Mouse (Mus musculus): Measurements from ENCODE around the gene Mael. TPM values are rescaled to one million over a fixed set of nuclear protein-coding genes. Genes with fewer than 3 reads are reported as not detected.

Gene Mael
- polyA plus RNA-seq, 1 experiment from 2014 or later = not detected

- no peaks in the 10 kb centered on the region for H3K36me3 ChIP-seq (ENCODE audit: insufficient read depth, low read length)
- peak within 1 kb of the TSS; percentile 32; the same call in 1 of the 2 replicates for H3K9ac ChIP-seq (replicated peaks; ENCODE audit: low read depth)
- H3K27ac ChIP-seq (ENCODE audit: low read length) = no peak within 1 kb of the TSS
- under 1% methylated on average over 70 of the region's 72 CpGs for WGBS
- 0 out of 2 replicates have a peak, but pooled peaks cover 8% of the 10 kb centered on the region for H3K27me3 ChIP-seq (replicated peaks; ENCODE audit: insufficient read depth, low read length)
- DNase-seq (ENCODE audit: low spot score) (peak; percentile 33), ATAC-seq (peak; percentile 82)
- H3K4me1 ChIP-seq (ENCODE audit: insufficient read depth, low read depth, low read length) = no peaks in the 10 kb centered on the region; the same call in 1 of the 2 replicates
- peak within 1 kb of the TSS; percentile 40 for H3K4me3 ChIP-seq (ENCODE audit: low read depth, low read length)
- H3K9me3 ChIP-seq (ENCODE audit: low read length) = no peaks in the 10 kb centered on the region
- TF ChIP-seq EP300 (IDR thresholded peaks at IDR 0.05) = no peak
- TF ChIP-seq CTCF (IDR thresholded peaks at IDR 0.05) = peak; percentile 27; the same call in 1 of the 2 replicates
- peak within 1 kb of the TSS; percentile 92 for H3K4me2 ChIP-seq (replicated peaks; ENCODE audit: low read depth, low read length)
These were observed 15.6 kb upstream of the Mael start, which contains the start of gene Ildr2 for GRCm38 (mm10) chr1:166253898-166254894. Gene Ildr2 (plus strand): TSS chr1:166254139.

GRCm38 (mm10) chr1:166244285-166244684, 5.7 kb upstream of the Mael start:
- ATAC-seq (no peak), DNase-seq (ENCODE audit: low spot score) (peak; percentile 16)
- WGBS = 78% methylated on average over 6 of the region's 6 CpGs
- H3K4me2 ChIP-seq (replicated peaks; ENCODE audit: low read depth, low read length) = no peak overlapping the region
- TF ChIP-seq CTCF (IDR thresholded peaks at IDR 0.05) = no peak
- H3K27ac ChIP-seq (ENCODE audit: low read length) = no peak overlapping the region
- H3K9ac ChIP-seq (replicated peaks; ENCODE audit: low read depth) = no peak overlapping the region
- H3K36me3 ChIP-seq (ENCODE audit: insufficient read depth, low read length) = no peaks in the 10 kb centered on the region
- H3K4me3 ChIP-seq (ENCODE audit: low read depth, low read length) = no peak overlapping the region
- H3K9me3 ChIP-seq (ENCODE audit: low read length) = no peaks in the 10 kb centered on the region
- H3K4me1 ChIP-seq (ENCODE audit: insufficient read depth, low read depth, low read length) = no peaks in the 10 kb centered on the region
- H3K27me3 ChIP-seq (replicated peaks; ENCODE audit: insufficient read depth, low read length) = no peaks in the 10 kb centered on the region

GRCm38 (mm10) chr1:166214181-166214580, 24.4 kb downstream of the Mael start:
- WGBS = 76% methylated on average over 4 of the region's 4 CpGs
- H3K27ac ChIP-seq (ENCODE audit: low read length) = no peak overlapping the region
- H3K4me2 ChIP-seq (replicated peaks; ENCODE audit: low read depth, low read length) = no peak overlapping the region
- H3K36me3 ChIP-seq (ENCODE audit: insufficient read depth, low read length) = no peaks in the 10 kb centered on the region
- peak; percentile 60 for TF ChIP-seq CTCF (IDR thresholded peaks at IDR 0.05)
- TF ChIP-seq EP300 (IDR thresholded peaks at IDR 0.05) = no peak
- no peak overlapping the region for H3K4me3 ChIP-seq (ENCODE audit: low read depth, low read length)
- DNase-seq (ENCODE audit: low spot score) (peak; percentile 9), ATAC-seq (no peak)
- no peaks in the 10 kb centered on the region for H3K9me3 ChIP-seq (ENCODE audit: low read length)
- no peaks in the 10 kb centered on the region for H3K4me1 ChIP-seq (ENCODE audit: insufficient read depth, low read depth, low read length)
- H3K27me3 ChIP-seq (replicated peaks; ENCODE audit: insufficient read depth, low read length) = no peaks in the 10 kb centered on the region
- no peak overlapping the region for H3K9ac ChIP-seq (replicated peaks; ENCODE audit: low read depth)

GRCm38 (mm10) chr1:166209371-166209770, 29.2 kb downstream of the Mael start:
- Histone ChIP-seq H3K4me1 (ENCODE audit: insufficient read depth, low read depth, low read length) (no peaks in the 10 kb centered on the region), H3K9ac (replicated peaks; ENCODE audit: low read depth) (no peak overlapping the region), H3K27ac (ENCODE audit: low read length) (no peak overlapping the region), H3K4me3 (ENCODE audit: low read depth, low read length) (no peak overlapping the region), H3K4me2 (replicated peaks; ENCODE audit: low read depth, low read length) (no peak overlapping the region), H3K27me3 (replicated peaks; ENCODE audit: insufficient read depth, low read length) (no peaks in the 10 kb centered on the region), H3K36me3 (ENCODE audit: insufficient read depth, low read length) (no peaks in the 10 kb centered on the region), H3K9me3 (ENCODE audit: low read length) (no peaks in the 10 kb centered on the region)
- DNase-seq (ENCODE audit: low spot score) = no peak
- no peak for ATAC-seq
- no peak for TF ChIP-seq CTCF (IDR thresholded peaks at IDR 0.05)
- TF ChIP-seq EP300 (IDR thresholded peaks at IDR 0.05) = no peak
- WGBS = 66% methylated on average over 6 of the region's 6 CpGs

GRCm38 (mm10) chr1:166205159-166205558, 33.4 kb downstream of the Mael start:
- Histone ChIP-seq H3K27ac (ENCODE audit: low read length) (no peak overlapping the region), H3K9ac (replicated peaks; ENCODE audit: low read depth) (no peak overlapping the region), H3K4me1 (ENCODE audit: insufficient read depth, low read depth, low read length) (no peaks in the 10 kb centered on the region), H3K4me3 (ENCODE audit: low read depth, low read length) (no peak overlapping the region), H3K9me3 (ENCODE audit: low read length) (no peaks in the 10 kb centered on the region), H3K4me2 (replicated peaks; ENCODE audit: low read depth, low read length) (no peak overlapping the region), H3K36me3 (ENCODE audit: insufficient read depth, low read length) (no peaks in the 10 kb centered on the region), H3K27me3 (replicated peaks; ENCODE audit: insufficient read depth, low read length) (no peaks in the 10 kb centered on the region)
- no peak for DNase-seq (ENCODE audit: low spot score)
- no peak for ATAC-seq
- WGBS = 50% methylated on average over 3 of the region's 3 CpGs
- TF ChIP-seq CTCF (IDR thresholded peaks at IDR 0.05) (no peak), EP300 (IDR thresholded peaks at IDR 0.05) (no peak)

GRCm38 (mm10) chr1:166204171-166204570, 34.4 kb downstream of the Mael start:
- ATAC-seq (no peak), DNase-seq (ENCODE audit: low spot score) (no peak)
- no peak overlapping the region for H3K4me2 ChIP-seq (replicated peaks; ENCODE audit: low read depth, low read length)
- no peaks in the 10 kb centered on the region for H3K9me3 ChIP-seq (ENCODE audit: low read length)
- H3K36me3 ChIP-seq (ENCODE audit: insufficient read depth, low read length) = no peaks in the 10 kb centered on the region
- no peak for TF ChIP-seq CTCF (IDR thresholded peaks at IDR 0.05)
- TF ChIP-seq EP300 (IDR thresholded peaks at IDR 0.05) = no peak
- no peak overlapping the region for H3K27ac ChIP-seq (ENCODE audit: low read length)
- WGBS = 53% methylated on average over 5 of the region's 5 CpGs
- no peaks in the 10 kb centered on the region for H3K27me3 ChIP-seq (replicated peaks; ENCODE audit: insufficient read depth, low read length)
- no peak overlapping the region for H3K4me3 ChIP-seq (ENCODE audit: low read depth, low read length)
- H3K4me1 ChIP-seq (ENCODE audit: insufficient read depth, low read depth, low read length) = no peaks in the 10 kb centered on the region
- H3K9ac ChIP-seq (replicated peaks; ENCODE audit: low read depth) = no peak overlapping the region
